Mouse (Mus musculus): ENCODE results near the gene Cwc22. TPM values are rescaled to one million over a fixed set of nuclear protein-coding genes. Genes with fewer than 3 reads are reported as not detected.

Cwc22 gene
- polyA plus RNA-seq, 1 experiment = 27.9 TPM

DNA sequence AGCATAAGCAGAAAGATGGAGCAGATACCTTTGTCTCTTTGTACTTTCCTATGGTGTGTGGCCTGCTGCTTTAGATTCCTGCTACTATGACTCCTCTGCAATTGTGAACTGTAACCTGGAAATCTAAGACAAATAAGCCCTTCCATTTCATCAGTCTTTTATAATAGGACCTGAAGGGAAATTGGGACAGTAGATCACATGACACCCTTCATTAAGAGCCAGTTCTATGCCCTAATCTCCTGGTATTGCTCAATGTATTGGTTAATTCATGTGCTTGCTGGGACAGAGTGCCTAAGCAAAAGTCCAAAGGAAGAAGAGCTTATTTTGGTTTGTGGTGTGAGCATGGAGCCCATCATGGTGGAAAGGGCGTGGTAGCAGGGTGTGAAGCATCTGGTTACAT lies 107.5 kb downstream of the Cwc22 start:
- Histone ChIP-seq H3K27ac (ENCODE audit: insufficient read depth, low read depth, low read length) (no peak overlapping the region), H3K4me3 (ENCODE audit: insufficient read depth, low read length) (no peak overlapping the region), H3K4me1 (ENCODE audit: control insufficient read depth, insufficient read depth, low read length) (no peaks in the 10 kb centered on the region)
- no peak for TF ChIP-seq POLR2A (IDR thresholded peaks at IDR 0.05; ENCODE audit: borderline replicate concordance, low read depth, low read length)
- TF ChIP-seq CTCF (IDR thresholded peaks at IDR 0.05; ENCODE audit: low read depth, low read length) = no peak

DNA sequence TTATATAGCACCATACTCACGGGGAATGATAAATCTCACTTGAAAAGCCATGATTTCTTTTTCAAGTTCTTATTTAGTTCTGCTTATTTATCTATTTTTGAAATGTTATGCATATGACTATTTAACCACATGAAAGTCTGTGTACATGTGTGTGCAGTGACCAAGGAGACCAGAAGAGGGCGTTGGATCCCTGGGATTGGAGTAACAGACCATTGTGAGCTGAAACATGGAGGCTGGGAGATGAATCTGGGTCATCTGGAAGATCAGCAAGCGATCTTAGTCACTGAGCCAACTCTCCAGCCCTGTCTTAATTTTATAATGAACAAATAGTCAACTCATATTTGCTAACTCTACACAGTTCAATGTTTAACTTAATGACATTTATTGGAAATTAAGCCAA lies 110.4 kb downstream of the Cwc22 start:
- Histone ChIP-seq H3K27ac (ENCODE audit: insufficient read depth, low read depth, low read length) (no peak overlapping the region), H3K4me3 (ENCODE audit: insufficient read depth, low read length) (no peak overlapping the region), H3K4me1 (ENCODE audit: control insufficient read depth, insufficient read depth, low read length) (no peaks in the 10 kb centered on the region)
- TF ChIP-seq POLR2A (IDR thresholded peaks at IDR 0.05; ENCODE audit: borderline replicate concordance, low read depth, low read length) (no peak), CTCF (IDR thresholded peaks at IDR 0.05; ENCODE audit: low read depth, low read length) (no peak)

Other genes with a start within 250 kb of the Cwc22 start
- gene Zfp385b, start 126.7 kb downstream of the Cwc22 start, polyA plus RNA-seq (2012; ENCODE audit: insufficient read depth, insufficient read length, missing spikeins) = not detected in 2 replicates

Data from bone marrow macrophage, adult 2 months (primary cell).